Mouse (Mus musculus): ENCODE measurements around the gene Isyna1. TPM values are rescaled to one million over a fixed set of nuclear protein-coding genes. Genes with fewer than 3 reads are reported as not detected.
"Not testable (repeated sequence)": the region's sequence is repeated elsewhere in the genome, so short reads cannot be mapped to it uniquely, and the experiment has no call there.

The Isyna1 gene
- total RNA-seq, 1 experiment from 2014 or later = 16.3 TPM

DNA sequence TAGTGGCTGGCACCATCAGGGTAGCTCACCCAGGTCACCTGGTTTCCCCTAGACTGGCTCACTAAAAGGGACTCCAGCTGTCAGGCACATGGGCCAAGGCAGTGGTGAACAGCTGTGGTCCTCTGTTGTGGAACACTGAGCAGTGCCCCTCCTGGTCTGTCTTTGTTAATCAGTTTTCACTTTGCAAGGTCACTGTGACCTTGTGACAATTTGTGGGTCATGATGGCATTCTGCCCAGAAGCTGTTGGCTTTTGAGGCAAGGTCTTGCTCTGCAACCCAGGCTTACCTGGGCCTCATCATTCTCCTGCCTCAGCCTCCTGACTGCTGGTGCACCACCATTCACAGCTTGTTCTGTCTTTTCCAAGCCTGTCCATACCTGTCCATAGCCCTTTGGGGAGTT lies 23.8 kb upstream of the Isyna1 start:
- ATAC-seq (replicated peaks; ENCODE audit: insufficient number of reproducible peaks, low FRiP score, low TSS enrichment, poor library complexity, severe bottlenecking) = no peak

DNA sequence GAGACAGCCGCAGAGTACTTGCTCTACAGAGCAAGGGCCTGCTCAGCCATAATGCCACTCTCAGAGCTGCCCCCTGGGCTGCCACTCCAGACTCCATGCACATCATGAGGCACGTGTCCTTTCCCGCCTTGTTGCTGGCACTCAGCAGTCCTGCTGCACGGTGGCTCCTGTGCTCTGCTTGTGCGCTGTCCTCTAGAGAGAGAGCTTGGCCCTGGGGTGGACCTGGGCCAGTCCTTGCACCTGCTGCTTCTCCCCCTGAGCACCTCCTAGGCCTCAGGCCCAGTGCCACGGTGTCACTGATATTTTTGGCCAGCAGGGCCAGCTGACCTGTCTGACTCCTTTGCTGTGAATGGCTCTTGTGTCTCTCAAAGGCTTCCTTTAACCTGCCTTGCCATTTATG lies 23.2 kb upstream of the Isyna1 start:
- no peak for ATAC-seq (replicated peaks; ENCODE audit: insufficient number of reproducible peaks, low FRiP score, low TSS enrichment, poor library complexity, severe bottlenecking)

DNA sequence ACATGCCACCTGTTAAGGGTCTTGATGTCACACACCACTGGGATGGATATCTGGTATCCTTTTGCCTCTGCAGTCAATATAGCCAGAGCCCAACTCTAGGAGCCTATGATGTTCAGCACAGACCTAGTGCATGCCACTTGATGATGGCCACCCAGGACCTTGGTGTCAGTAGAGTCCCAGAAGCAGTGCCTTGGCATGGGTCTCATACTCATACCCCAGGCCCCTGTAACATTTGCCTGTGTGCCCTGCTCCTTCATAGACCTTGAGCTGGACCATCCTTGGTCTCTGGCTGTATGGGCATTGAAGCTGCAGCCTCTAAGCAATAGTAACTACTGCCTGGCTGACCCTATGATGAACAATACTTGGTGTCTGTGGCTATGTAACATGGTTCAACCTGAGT lies 19.9 kb upstream of the Isyna1 start:
- no peak for ATAC-seq (replicated peaks; ENCODE audit: insufficient number of reproducible peaks, low FRiP score, low TSS enrichment, poor library complexity, severe bottlenecking)

DNA sequence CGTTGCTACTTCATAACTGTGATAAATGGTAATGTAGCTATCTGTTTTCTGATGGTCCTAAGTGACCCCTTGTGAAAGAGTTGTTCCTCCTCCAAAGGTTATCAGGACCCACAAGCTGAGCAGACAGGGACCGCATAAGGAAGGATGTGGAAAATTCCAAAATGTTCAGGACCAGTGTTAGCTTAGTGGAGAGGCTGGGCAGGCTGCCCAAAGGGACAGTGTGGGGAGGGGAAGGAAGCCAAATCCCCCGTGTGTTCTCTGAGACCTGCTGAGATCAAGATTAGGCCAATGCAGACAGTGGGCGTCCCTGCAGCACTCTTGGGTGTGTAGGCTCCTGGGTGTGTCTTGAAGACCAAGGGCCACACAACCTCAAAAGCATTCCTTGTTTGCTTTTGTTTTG lies 19.3 kb upstream of the Isyna1 start:
- no peak for ATAC-seq (replicated peaks; ENCODE audit: insufficient number of reproducible peaks, low FRiP score, low TSS enrichment, poor library complexity, severe bottlenecking)

DNA sequence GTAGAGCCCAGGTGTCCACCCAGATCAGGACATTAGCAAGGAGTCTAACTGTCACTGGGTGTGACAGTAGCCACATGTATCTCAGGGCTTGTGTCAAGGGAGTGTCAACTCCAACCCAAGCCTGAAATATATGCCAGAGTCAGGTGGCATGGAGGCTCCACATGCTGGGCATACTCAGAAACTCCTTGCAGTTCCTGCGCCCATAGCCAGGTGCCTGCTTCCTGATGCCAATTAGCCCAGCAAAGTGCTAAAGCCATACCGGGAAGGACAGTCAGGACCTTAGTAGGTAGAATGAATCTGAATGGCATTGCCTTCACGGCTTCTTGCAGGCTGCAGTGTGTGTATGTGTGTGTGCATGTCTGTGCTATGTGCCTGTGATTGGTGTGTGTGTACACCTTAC lies 17.0 kb upstream of the Isyna1 start:
- no peak for ATAC-seq (replicated peaks; ENCODE audit: insufficient number of reproducible peaks, low FRiP score, low TSS enrichment, poor library complexity, severe bottlenecking)

DNA sequence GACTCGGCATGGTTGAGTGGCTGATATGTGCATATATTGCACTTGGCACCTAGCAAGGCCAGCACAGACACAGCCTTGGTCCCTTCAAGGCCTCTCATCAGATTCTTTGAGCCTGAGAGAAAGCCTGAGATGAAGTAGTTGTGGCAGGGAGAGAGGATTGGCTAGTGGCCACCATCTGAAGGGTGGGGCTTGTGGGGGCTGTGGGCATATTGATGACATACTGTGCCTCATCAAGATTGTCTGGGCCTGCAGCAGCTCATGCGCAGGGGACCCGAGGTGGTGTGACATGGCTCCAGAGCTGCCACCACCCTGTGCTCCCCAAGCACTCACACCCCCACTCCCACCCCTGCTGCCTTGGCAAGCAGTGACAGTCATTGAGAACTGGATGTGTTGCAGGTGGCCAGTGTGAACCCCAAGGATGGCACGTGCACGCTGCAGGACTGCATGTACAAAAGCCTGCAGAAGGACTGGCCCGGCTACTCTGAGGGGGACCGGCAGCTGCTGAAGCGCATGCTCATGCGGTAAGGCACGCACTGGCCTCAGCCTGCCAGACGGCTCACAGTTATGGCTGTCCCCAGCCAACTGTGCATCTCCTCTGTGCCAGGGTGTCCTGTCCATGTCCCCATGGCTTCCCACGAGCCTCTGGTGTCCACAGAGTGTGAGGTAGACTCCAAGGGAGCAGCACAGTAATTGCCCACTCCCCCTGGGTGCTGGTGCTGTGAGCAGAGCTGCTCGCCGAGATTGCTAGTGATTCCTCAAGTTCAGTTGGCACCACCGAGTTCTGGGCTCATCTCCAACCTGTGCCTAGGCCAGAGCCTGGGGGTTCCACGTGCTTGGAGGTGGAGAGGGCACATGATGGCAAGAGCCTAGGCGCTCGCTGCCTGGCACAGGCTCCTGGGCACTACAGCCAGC lies 10.4 kb upstream of the Isyna1 start:
- no peak for ATAC-seq (replicated peaks; ENCODE audit: insufficient number of reproducible peaks, low FRiP score, low TSS enrichment, poor library complexity, severe bottlenecking)

DNA sequence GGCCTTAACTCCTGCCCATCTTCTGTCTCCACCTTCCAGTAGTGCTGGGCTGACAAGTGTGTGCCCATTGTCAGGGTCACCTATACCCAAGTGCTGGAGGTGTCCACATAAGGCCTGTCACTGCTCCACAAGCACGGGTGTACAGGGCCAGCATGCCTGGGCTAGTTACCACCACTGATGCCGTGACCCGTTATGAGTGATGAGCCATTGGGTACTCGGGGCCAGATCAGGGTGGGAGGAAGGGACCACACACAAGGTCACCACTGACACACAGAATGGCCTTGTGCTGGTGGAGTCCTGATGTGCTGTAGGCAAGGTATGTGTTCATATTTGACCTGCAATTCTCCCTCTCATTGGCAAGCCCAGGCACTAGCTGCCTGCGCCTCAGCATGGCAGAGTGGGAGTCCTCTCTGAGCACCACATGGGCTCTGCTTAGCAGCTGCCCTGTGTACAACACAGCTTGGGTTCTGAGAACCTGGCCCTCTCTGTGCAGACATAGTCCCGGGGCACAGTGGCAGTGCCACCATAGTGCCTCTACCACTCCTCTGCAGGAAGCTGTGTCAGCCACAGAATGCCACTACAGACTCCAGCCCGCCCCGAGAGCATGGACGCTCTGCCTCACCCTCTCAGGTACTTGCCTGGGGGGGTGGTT lies 9.4 kb upstream of the Isyna1 start:
- 0 out of 2 replicates have a peak, but pooled peaks have one; percentile 10 for ATAC-seq (replicated peaks; ENCODE audit: insufficient number of reproducible peaks, low FRiP score, low TSS enrichment, poor library complexity, severe bottlenecking)

DNA sequence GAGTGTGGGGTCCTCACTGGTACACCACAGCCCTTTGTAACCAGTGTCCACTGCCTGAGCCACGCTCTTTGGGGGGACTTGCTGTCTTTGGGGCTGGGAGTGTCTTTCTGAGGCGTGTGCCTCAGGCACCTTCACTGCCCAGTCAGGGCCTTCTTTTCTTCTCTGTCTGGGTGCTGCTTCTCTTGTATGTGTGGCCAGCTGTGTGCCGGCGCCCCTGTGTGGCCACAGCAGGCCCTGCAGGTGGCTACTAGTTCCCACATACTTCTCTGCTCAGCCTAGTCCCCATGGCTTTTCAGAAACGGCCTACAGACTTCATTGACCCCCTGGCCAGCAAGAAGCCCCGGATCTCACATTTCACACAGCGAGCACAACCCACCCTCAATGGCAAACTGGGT lies 8.9 kb upstream of the Isyna1 start:
- peak; percentile 70 for ATAC-seq (replicated peaks; ENCODE audit: insufficient number of reproducible peaks, low FRiP score, low TSS enrichment, poor library complexity, severe bottlenecking)

DNA sequence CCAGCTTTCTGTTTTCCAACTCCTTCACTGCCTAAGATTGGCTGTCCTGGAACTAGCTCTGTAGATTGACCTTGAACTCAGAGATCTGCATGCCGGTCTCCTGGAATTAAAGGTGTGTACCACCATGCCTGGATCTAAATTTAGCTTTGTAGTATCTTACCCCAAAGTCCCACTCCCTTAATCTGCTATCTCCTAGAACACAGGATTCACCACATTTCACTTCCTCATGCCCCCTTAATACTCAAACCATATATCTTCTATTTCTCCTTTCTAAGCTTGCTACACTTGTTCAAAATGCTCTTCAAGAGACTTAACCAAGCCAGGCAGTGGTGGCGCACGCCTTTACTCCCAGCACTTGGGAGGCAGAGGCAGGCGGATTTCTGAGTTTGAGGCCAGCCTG lies 6.2 kb upstream of the Isyna1 start:
- not testable (repeated sequence) for ATAC-seq (replicated peaks; ENCODE audit: insufficient number of reproducible peaks, low FRiP score, low TSS enrichment, poor library complexity, severe bottlenecking)

DNA sequence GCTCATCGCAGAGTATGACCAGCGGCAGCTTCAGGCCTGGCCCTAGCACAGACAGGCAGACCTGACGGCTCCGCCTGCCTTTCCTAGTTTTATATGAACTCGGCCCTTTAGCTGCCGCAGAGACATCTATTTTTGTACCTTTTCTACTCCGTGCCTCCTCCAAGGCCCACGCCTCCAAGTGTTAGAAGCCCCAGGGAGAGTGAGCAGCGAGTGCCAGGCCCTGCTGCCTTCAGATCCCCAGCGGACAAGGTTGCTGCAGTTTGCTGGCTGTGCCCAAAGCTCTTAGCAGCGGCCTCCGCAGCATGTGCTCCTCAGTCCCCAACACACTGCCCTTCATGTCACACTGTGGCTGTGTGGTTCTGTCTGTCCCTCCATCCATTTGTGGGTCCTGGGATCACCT lies 2.6 kb upstream of the Isyna1 start:
- no peak for ATAC-seq (replicated peaks; ENCODE audit: insufficient number of reproducible peaks, low FRiP score, low TSS enrichment, poor library complexity, severe bottlenecking)

DNA sequence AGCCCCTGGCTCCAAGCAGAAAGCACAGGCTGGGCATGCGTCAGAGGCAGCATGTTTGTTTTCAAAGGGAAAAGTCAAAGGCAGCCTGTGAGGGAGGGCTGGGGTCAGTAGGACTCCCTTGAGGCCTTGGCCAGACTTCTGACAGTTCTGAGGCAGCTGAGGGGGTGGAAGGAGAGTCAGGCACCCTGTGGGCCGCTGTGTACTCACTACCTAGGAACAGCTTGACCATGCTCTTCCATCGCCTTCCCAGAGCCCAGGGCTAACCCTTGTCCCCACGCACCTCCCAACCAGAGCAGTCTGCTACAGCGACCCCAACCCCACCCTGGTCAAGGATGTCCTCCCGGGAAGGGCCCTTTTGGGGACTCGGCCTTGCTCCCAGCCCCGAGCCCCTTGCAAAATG lies 1.0 kb upstream of the Isyna1 start:
- ATAC-seq (replicated peaks; ENCODE audit: insufficient number of reproducible peaks, low FRiP score, low TSS enrichment, poor library complexity, severe bottlenecking) = no peak

DNA sequence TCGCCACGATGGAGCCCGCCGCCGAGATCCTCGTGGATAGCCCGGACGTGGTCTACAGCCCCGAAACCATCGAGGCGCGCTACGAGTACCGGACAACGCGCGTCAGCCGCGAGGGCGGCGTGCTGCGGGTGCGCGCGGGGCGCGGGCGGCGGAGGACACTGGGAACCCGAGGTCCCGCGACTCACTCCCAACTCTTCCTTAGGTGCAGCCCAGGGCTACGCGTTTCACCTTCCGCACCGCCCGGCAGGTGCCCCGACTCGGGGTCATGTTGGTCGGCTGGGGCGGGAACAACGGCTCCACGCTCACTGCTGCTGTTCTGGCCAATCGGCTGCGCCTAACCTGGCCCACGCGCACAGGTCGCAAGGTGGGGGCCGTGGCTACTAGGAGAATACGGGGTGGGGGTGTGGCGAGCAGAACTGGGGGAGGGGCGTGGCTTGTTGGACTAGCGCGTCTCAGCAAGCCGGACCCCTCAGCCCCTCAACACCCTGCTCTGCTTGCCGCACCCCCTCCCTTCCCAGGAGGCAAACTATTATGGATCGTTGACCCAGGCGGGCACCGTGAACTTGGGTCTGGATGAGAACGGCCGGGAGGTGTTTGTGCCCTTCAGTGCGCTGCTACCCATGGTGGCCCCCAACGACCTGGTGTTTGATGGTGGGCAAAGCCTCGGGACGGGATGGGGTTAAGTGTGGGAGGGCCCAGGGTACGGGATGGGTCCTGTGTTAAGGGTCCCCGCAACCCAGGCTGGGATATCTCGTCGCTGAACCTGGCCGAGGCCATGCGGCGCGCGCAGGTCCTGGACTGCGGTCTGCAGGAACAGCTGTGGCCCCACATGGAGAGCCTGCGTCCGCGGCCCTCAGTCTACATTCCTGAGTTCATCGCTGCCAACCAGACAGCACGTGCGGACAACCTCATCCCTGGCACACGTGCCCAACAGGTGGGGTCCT lies 720 bp downstream of the Isyna1 start:
- no peak for ATAC-seq (replicated peaks; ENCODE audit: insufficient number of reproducible peaks, low FRiP score, low TSS enrichment, poor library complexity, severe bottlenecking)

DNA sequence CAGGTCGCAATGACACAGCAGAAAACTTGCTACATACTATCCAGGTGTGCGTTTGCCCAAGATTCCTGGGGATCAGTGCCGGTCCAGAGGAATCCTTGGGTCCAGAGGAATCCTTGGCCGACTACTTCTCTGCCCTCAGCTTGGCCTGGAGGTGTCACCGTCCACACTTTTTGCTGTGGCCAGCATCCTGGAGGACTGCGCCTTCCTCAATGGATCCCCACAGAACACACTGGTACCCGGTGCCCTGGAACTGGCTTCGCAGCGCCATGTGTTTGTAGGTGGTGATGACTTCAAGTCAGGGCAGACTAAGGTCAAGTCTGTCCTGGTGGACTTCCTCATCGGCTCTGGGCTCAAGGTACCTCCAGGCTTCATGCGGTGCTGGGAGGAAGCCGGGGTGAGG lies 1.6 kb downstream of the Isyna1 start:
- no peak for ATAC-seq (replicated peaks; ENCODE audit: insufficient number of reproducible peaks, low FRiP score, low TSS enrichment, poor library complexity, severe bottlenecking)

DNA sequence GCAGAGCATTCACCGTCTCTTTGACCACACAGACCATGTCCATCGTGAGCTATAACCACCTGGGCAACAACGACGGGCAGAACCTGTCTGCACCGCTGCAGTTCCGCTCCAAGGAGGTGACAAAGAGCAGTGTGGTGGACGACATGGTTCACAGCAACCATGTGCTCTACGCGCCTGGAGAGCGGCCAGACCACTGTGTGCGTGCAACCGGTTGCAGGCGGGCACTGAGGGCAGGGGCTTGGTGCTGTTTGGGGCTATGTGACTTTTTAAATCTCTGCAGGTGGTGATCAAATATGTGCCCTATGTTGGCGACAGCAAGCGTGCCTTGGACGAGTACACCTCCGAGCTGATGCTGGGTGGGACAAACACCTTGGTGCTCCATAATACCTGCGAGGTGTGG lies 2.0 kb downstream of the Isyna1 start:
- no peak for ATAC-seq (replicated peaks; ENCODE audit: insufficient number of reproducible peaks, low FRiP score, low TSS enrichment, poor library complexity, severe bottlenecking)

DNA sequence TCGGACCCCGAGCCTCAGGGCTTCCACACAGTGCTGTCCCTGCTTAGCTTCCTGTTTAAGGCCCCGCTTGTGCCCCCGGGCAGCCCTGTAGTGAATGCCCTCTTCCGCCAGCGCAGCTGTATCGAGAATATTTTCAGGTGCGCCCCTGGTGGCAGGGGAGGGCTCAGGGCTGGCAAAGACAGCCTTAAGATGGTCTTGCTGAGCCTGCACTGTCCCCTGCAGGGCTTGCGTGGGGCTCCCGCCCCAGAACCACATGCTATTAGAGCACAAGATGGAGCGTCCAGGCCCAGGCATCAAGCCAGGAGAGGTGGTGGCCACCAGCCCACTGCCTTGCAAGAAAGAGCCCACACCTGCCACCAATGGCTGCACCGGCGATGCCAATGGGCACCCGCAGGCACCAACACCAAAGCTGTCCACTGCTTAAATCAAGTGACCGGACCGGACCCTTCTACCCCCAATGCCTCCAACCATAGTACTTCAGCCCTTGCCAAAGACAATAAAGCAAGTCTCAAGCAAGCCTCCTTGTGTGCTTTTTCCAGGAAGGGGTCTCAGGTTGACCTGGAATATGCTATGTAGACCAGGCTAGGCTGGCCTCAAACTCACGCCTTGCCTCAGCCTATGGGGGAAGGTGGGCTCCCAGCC lies 2.7 kb downstream of the Isyna1 start:
- ATAC-seq (replicated peaks; ENCODE audit: insufficient number of reproducible peaks, low FRiP score, low TSS enrichment, poor library complexity, severe bottlenecking) = no peak

DNA sequence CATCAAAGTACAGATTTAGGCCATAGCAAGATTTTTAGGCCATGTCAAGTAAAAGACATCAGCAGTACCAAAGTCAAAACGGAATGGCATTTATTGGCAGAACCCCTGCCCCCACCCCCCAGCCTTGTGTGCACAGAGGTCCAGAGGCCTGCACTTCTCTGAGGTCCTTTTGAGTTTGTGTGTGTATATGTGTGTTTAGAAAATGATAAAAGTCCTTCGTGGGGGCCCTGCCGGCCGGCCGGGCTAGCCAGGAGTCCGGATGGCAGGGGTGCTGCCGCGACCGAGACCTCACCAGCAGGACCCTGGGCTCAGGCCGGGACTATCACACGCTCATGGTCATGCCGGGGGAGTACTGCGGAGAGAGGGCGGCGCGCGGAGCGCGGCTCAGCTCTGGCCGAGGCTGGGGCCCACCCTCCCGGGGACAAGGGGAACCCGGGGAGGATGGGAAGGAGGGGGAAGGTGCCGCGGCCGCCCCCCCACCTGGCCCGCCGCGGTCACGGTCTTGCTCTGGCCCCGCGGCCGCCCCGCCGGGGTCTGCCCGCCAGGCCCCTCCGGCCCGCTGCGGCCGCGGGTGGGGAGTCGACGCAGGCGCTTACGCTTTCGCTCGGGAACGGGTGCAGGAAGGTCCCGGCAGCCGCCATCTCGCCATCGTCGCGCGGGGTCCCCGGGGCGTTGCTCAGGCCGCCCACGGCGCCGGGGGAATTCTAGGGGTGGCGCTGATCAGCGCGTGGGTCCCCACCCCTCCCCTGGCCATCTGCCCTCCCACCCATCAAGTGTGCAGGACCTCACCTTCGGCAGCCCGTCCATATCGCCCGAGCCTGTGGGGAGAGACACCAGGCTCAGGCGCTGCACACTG lies 3.5 kb downstream of the Isyna1 start:
- no peak for ATAC-seq (replicated peaks; ENCODE audit: insufficient number of reproducible peaks, low FRiP score, low TSS enrichment, poor library complexity, severe bottlenecking)

DNA sequence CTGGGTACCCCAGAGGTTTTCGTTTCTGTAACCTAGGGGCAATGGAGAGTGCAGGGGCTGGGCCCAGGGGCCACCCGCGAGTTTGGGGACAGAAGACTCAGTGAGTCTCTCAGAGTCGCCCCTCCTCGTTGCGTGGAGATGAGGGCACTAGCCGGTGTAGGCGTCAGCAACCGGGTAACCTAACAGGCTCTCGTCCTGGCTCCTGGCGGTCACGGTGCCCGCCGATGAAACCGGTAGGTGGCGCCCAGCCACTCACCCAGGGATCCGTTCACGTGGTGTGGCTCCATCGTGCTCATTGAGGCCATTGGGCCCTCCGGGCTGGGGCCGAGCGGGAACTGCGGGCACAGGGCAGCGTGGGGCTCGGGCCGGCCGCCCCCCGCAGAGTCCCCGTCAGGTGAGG lies 4.1 kb downstream of the Isyna1 start:
- ATAC-seq (replicated peaks; ENCODE audit: insufficient number of reproducible peaks, low FRiP score, low TSS enrichment, poor library complexity, severe bottlenecking) = no peak

DNA sequence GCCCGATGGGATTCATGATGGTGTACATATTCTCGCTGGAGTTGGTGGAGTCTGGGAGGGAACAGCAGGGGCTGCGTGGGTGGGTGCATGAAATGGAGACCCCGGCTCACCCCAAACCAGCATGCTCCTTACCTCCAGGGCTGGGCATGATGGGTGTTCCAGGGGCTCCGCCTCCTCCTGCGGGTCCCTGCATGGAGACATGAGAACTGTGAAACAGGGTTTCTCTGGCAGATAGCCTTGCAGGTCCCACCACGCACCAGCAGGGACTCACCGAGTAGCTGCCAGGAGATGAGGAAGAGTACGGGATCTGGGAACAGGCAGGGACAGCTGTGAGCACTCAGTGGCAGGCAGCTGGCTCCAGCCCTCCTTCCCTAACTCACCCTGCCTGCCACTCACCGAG lies 4.5 kb downstream of the Isyna1 start:
- ATAC-seq (replicated peaks; ENCODE audit: insufficient number of reproducible peaks, low FRiP score, low TSS enrichment, poor library complexity, severe bottlenecking) = no peak
